Mouse (Mus musculus): Measurements from ENCODE around the gene Tmem107.

DNA sequence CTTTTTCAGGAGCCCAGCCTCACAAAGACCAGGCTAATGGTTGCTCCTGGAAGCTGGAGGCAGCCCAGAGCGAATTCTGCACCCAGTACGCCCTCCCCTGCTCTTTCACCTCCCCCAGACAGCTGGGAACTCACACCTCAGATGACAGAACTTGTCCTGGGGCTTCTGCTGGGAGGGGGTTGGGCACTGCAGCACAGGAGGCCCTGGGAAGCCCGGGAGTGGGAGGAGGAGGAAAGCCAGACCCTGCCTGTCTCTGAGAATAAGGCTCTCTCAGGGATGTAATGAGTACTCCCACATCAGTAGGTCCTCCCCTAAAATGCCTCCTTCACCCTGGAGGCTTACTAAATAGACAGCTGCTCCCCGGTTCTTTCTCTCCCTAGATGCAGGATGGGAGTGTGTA, 16.5 kb downstream of the Tmem107 start:
- TF ChIP-seq MYC (IDR thresholded peaks at IDR 0.05; ENCODE audit: low read depth, low read length), result no peak
- no peak for TF ChIP-seq CTCF (conservative IDR thresholded peaks at IDR 0.05 in 1 of 2, IDR thresholded peaks at IDR 0.05 in 1 of 2; ENCODE audit: low read depth in 2 of 2, low read length in 2 of 2)
- no peak for TF ChIP-seq MEF2A (IDR thresholded peaks at IDR 0.05; ENCODE audit: borderline replicate concordance, low read depth, low read length)
- TF ChIP-seq POLR2AphosphoS2 (IDR thresholded peaks at IDR 0.05; ENCODE audit: low read depth, low read length), result no peak
